In the genomic region with DNA sequence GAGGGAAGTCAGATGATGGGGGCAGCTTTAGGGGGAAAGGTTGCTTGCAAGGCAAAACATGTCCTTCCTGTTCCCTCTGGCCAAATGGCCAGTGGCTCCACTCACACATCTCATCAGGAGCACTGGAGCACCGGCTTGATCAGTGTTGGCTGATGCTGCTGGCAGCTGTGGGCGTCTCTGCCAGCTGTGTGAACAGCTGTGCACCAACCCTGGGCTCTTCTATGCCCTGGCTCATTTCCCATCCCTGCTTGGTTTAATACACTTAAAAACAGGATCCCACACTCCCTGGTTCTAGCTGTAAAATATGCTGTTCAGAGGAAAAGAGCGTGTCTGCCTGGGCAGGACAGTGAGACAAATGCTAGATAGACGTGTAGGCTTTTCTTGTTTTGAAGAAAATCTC, we compare ENCODE assay signal across 8 mouse cellular contexts.
A peak's percentile ranks its signal among the peaks of the same experiment; 100 is the strongest.
DNase-seq lines count a peak whose midpoint lies in the region; TF ChIP-seq lines count a peak whose summit lies in the region.
"Had no signal": no experiment of that assay in that cellular context is flagged by ENCODE, and none has a peak within 500 bp of the region (broad histone marks: within the 10 kb centered on the region; RNA-seq: fewer than 3 reads in every experiment).

No protein-coding gene starts in this region.

- TF ChIP-seq CTCF in brain, embryonic 14.5 days (IDR thresholded peaks at IDR 0.05; ENCODE audit: borderline replicate concordance, extremely low read depth, insufficient read depth, insufficient read length) = no peak

- peak; percentile 19 for DNase-seq in kidney, postnatal 14 days
- DNase-seq in kidney, adult 8-10 months = no peak
- DNase-seq in NIH3T3 (ENCODE audit: low read depth) = peak; percentile 4
- DNase-seq in brain, embryonic 14.5 days (ENCODE audit: low read depth) = peak; percentile 47
- DNase-seq in lung, postnatal 10 days = peak; percentile 56
- DNase-seq in adrenal gland, adult 2 months = no peak
- no peak for DNase-seq in left cerebral cortex, postnatal 25 days (ENCODE audit: low spot score in 2 of 2)
- DNase-seq: adrenal gland, adult 8-10 months had no signal

- no peak for TF ChIP-seq POLR2A in brain, embryonic 14.5 days (IDR thresholded peaks at IDR 0.05; ENCODE audit: borderline replicate concordance, extremely low read depth, insufficient read depth, insufficient read length, poor library complexity, severe bottlenecking)

- intact Hi-C loops in left cerebral cortex, postnatal 25 days (cut with DNase I) = no loop called here

Comparison
In these comparisons a context has a peak if more than half of its experiments do, and no peak if none do; other contexts are left out.
1. DNase-seq: peak in kidney, postnatal 14 days (single experiment), NIH3T3 (single experiment), brain, embryonic 14.5 days (single experiment) and lung, postnatal 10 days (single experiment); none in kidney, adult 8-10 months (0 of 2), adrenal gland, adult 2 months (single experiment) and left cerebral cortex, postnatal 25 days (0 of 2).